11 mouse cellular contexts compared by ENCODE assay signal in genomic region chr5:149235002-149235401, GRCm38 (mm10). TPM values are rescaled to one million over a fixed set of nuclear protein-coding genes. Genes with fewer than 3 reads are reported as not detected.
DNase-seq lines count a peak whose midpoint lies in the region; ATAC-seq and TF ChIP-seq lines count a peak whose summit lies in the region.
"Had no signal": no experiment of that assay in that cellular context is flagged by ENCODE, and none has a peak within 500 bp of the region (broad histone marks: within the 10 kb centered on the region; RNA-seq: fewer than 3 reads in every experiment).

No protein-coding gene starts in this region.

- no peak overlapping the region for H3K27ac ChIP-seq in liver, postnatal 0 days (ENCODE audit: low read depth)
- no peak overlapping the region for H3K27ac ChIP-seq in liver, embryonic 11.5 days (ENCODE audit: low read depth, low read length)
- H3K27ac ChIP-seq: intestine, embryonic 15.5 days had no signal

- peak; percentile 53 for ATAC-seq in liver, postnatal 0 days
- ATAC-seq in liver, embryonic 11.5 days (replicated peaks; ENCODE audit: low FRiP score), result no peak; the same call in 1 of the 2 replicates
- ATAC-seq: intestine, embryonic 15.5 days had no signal

- 32% methylated on average over 7 of the region's 7 CpGs for WGBS in liver, postnatal 0 days (ENCODE audit: insufficient replicate concordance)
- 51% methylated on average over 7 of the region's 7 CpGs for WGBS in liver, embryonic 11.5 days

- no peak overlapping the region for H3K4me3 ChIP-seq in liver, postnatal 0 days (ENCODE audit: low read depth, low read length)
- H3K4me3 ChIP-seq in liver, embryonic 11.5 days (ENCODE audit: low read depth, low read length), result no peak overlapping the region
- H3K4me3 ChIP-seq: intestine, embryonic 15.5 days had no signal

- 0 out of 2 replicates have a peak overlapping the region, but pooled peaks have one; percentile 29 for H3K4me2 ChIP-seq in liver, postnatal 0 days (ENCODE audit: low read depth, low read length)
- no peak overlapping the region for H3K4me2 ChIP-seq in liver, embryonic 11.5 days
- H3K4me2 ChIP-seq: intestine, embryonic 15.5 days had no signal

- no peaks in the 10 kb centered on the region for H3K27me3 ChIP-seq in liver, postnatal 0 days (ENCODE audit: insufficient read depth, low read length)
- H3K27me3 ChIP-seq in liver, embryonic 11.5 days (replicated peaks; ENCODE audit: control insufficient read depth, insufficient read depth, low read length), result no peaks in the 10 kb centered on the region
- H3K27me3 ChIP-seq: intestine, embryonic 15.5 days had no signal

- TF ChIP-seq EP300 in liver, postnatal 0 days (IDR thresholded peaks at IDR 0.05; ENCODE audit: low read depth), result no peak

- H3K36me3 ChIP-seq in liver, postnatal 0 days (replicated peaks; ENCODE audit: insufficient read depth, low read length), result no peaks in the 10 kb centered on the region
- no peaks in the 10 kb centered on the region; the same call in 1 of the 2 replicates for H3K36me3 ChIP-seq in liver, embryonic 11.5 days (ENCODE audit: control insufficient read depth, insufficient read depth, low read length)
- H3K36me3 ChIP-seq: intestine, embryonic 15.5 days had no signal

- TF ChIP-seq CTCF in liver, postnatal 0 days (IDR thresholded peaks at IDR 0.05; ENCODE audit: low read depth), result no peak

- peak; percentile 37 for DNase-seq in liver, postnatal 0 days
- no peak for DNase-seq in liver, embryonic 11.5 days (ENCODE audit: low spot score)
- DNase-seq in T-cell, adult 2 months (ENCODE audit: low spot score), result peak; percentile 30
- DNase-seq in lung, postnatal 36 days, result peak; percentile 55
- DNase-seq in thymus, postnatal 0 days (ENCODE audit: low spot score), result peak; percentile 59
- no peak for DNase-seq in cerebellum, postnatal 25 days
- no peak for DNase-seq in urinary bladder, postnatal 10 days (ENCODE audit: low spot score)
- DNase-seq in layer of hippocampus, adult 8-10 months (ENCODE audit: low spot score in 2 of 2), result no peak
- DNase-seq: cerebellum, postnatal 36 days; left cerebral cortex, postnatal 4 days had no signal

- no peak overlapping the region for H3K9ac ChIP-seq in liver, postnatal 0 days (replicated peaks)
- H3K9ac ChIP-seq in liver, embryonic 11.5 days (ENCODE audit: low read depth, low read length), result no peak overlapping the region
- H3K9ac ChIP-seq: intestine, embryonic 15.5 days had no signal

- peaks cover 4% of the 10 kb centered on the region; the same call in 1 of the 2 replicates for H3K4me1 ChIP-seq in liver, postnatal 0 days (ENCODE audit: insufficient read depth)
- no peaks in the 10 kb centered on the region for H3K4me1 ChIP-seq in liver, embryonic 11.5 days (replicated peaks; ENCODE audit: control insufficient read depth, insufficient read depth, low read length)

- H3K9me3 ChIP-seq in liver, postnatal 0 days (ENCODE audit: low read length), result no peaks in the 10 kb centered on the region
- no peaks in the 10 kb centered on the region for H3K9me3 ChIP-seq in liver, embryonic 11.5 days (ENCODE audit: control insufficient read depth, low read length)
- H3K9me3 ChIP-seq: intestine, embryonic 15.5 days had no signal

RNA-seq across cellular contexts. Expression of gene Alox5ap, which starts 29.6 kb away (rescaled TPM):
- polyA plus RNA-seq in liver, postnatal 0 days (2015; fragmentation: Nextera tagmentation; extraction: Ambion mirVana), result 68.2 and 69.3 TPM in 2 replicates
- polyA plus RNA-seq in liver, embryonic 11.5 days (2014; fragmentation: Nextera tagmentation; extraction: Ambion mirVana), result 20.7 and 24.4 TPM in 2 replicates
- 29.7 and 29.8 TPM in 2 replicates for polyA plus RNA-seq in thymus, postnatal 0 days (2015; fragmentation: Nextera tagmentation; extraction: Ambion mirVana)
- 10 to 100 TPM; 10.3 to 19.4 (median 11.9) TPM for total RNA-seq in layer of hippocampus, adult 8-10 months (2022)

RNA-seq across cellular contexts. Expression of gene Hmgb1, which starts 50.7 kb away (rescaled TPM):
- polyA plus RNA-seq in liver, postnatal 0 days (2015; fragmentation: Nextera tagmentation; extraction: Ambion mirVana), result 421 and 439 TPM in 2 replicates
- polyA plus RNA-seq in liver, embryonic 11.5 days (2014; fragmentation: Nextera tagmentation; extraction: Ambion mirVana), result 1,278 and 1,318 TPM in 2 replicates
- polyA plus RNA-seq in thymus, postnatal 0 days (2015; fragmentation: Nextera tagmentation; extraction: Ambion mirVana), result 2,611 and 2,714 TPM in 2 replicates
- 100 to 1,000 TPM; 119 to 140 (median 134) TPM for total RNA-seq in layer of hippocampus, adult 8-10 months (2022)

RNA-seq across cellular contexts. Expression of gene Uspl1, which starts 50.9 kb away (rescaled TPM):
- polyA plus RNA-seq in liver, postnatal 0 days (2015; fragmentation: Nextera tagmentation; extraction: Ambion mirVana), result 11.7 and 12.4 TPM in 2 replicates
- 53.2 and 62.3 TPM in 2 replicates for polyA plus RNA-seq in liver, embryonic 11.5 days (2014; fragmentation: Nextera tagmentation; extraction: Ambion mirVana)
- polyA plus RNA-seq in thymus, postnatal 0 days (2015; fragmentation: Nextera tagmentation; extraction: Ambion mirVana), result 77.0 and 78.9 TPM in 2 replicates
- total RNA-seq in layer of hippocampus, adult 8-10 months (2022), result 10 to 100 TPM; 39.7 to 46.2 (median 41.6) TPM

Comparison
In these comparisons a context has a peak if more than half of its experiments do, and no peak if none do; other contexts are left out.
1. DNase-seq: peak in liver, postnatal 0 days (single experiment), T-cell, adult 2 months (single experiment), lung, postnatal 36 days (single experiment) and thymus, postnatal 0 days (single experiment); none in liver, embryonic 11.5 days (single experiment), cerebellum, postnatal 25 days (0 of 2), urinary bladder, postnatal 10 days (single experiment) and layer of hippocampus, adult 8-10 months (0 of 2).